Mouse (Mus musculus) lung, postnatal 0 days (tissue): Measurements from ENCODE around the gene Agbl4. TPM values are rescaled to one million over a fixed set of nuclear protein-coding genes. Genes with fewer than 3 reads are reported as not detected.
A peak's percentile ranks its signal among the peaks of the same experiment; 100 is the strongest.

Experiments used
- ATAC-seq: fragments of 200-750 bp; cut with Nextera tagmentation; 2 replicates; pipeline ENCODE4 v1.8.0; 2017; ENCODE audit warnings: moderate library complexity
- DNase-seq: peaks from one replicate; pipeline ENCODE4 v3.0.0-alpha.2; 2016; ENCODE audit warnings: low spot score
- H3K27ac ChIP-seq: fragments of 300-500 bp; sonication (generic); 2 replicates; pipeline ENCODE4 v1.5.1; 2014; ENCODE audit warnings: antibody characterized with exemption, mild to moderate bottlenecking, low read length, mixed read lengths
- H3K27me3 ChIP-seq: fragments of 300-500 bp; sonication (generic); replicated peaks from 2 replicates; pipeline ENCODE4 v1.6.1; 2014; ENCODE audit warnings: low read length, mixed read lengths; ENCODE audit not compliant: insufficient read depth
- H3K36me3 ChIP-seq: fragments of 300-500 bp; sonication (generic); 2 replicates; pipeline ENCODE4 v1.6.1; 2014; ENCODE audit warnings: low read length, mixed read lengths; ENCODE audit not compliant: insufficient read depth
- H3K4me1 ChIP-seq: fragments of 300-500 bp; sonication (generic); 2 replicates; pipeline ENCODE4 v1.6.1; 2014; ENCODE audit warnings: antibody characterized with exemption, low read depth, low read length, mixed read lengths; ENCODE audit not compliant: insufficient read depth
- H3K4me2 ChIP-seq: fragments of 300-500 bp; sonication (generic); replicated peaks from 2 replicates; pipeline ENCODE4 v1.6.1; 2014; ENCODE audit warnings: low read depth, mild to moderate bottlenecking, low read length, moderate library complexity, mixed read lengths
- H3K4me3 ChIP-seq: fragments of 300-500 bp; sonication (generic); 2 replicates; pipeline ENCODE4 v1.5.1; 2014; ENCODE audit warnings: low read depth, low read length
- H3K9ac ChIP-seq: fragments of 300-500 bp; sonication (generic); replicated peaks from 2 replicates; pipeline ENCODE4 v1.6.1; 2014; ENCODE audit warnings: low read depth, mild to moderate bottlenecking
- H3K9me3 ChIP-seq: fragments of 300-500 bp; sonication (generic); 2 replicates; pipeline ENCODE4 v1.6.1; 2016; ENCODE audit warnings: low read length, mixed read lengths
- CTCF ChIP-seq: IDR thresholded peaks from 2 replicates; pipeline ENCODE4 v1.5.1; 2016; ENCODE audit warnings: antibody characterized with exemption, mild to moderate bottlenecking
- EP300 ChIP-seq: IDR thresholded peaks from 2 replicates; pipeline ENCODE4 v1.6.1; 2016; ENCODE audit warnings: antibody characterized with exemption, mild to moderate bottlenecking, control low read depth
- WGBS: fragments of 180-500 bp; shearing (Covaris S2); extraction: QIAGEN DNeasy Blood & Tissue Kit; methylation state at CpG from one replicate; pipeline ENCODE4 v1.1.7; 2014; 5-methylcytosine and 5-hydroxymethylcytosine counted together
- polyA plus RNA-seq: library from polyadenylated mRNA; unstranded; fragments of >200 nt; fragmentation: Nextera tagmentation; extraction: Ambion mirVana; gene quantifications from 2 replicates; pipeline ENCODE4 v1.2.1, GENCODE M21; 2015

The Agbl4 gene
- polyA plus RNA-seq, 1 experiment from 2014 or later, result 0.50 TPM

DNA sequence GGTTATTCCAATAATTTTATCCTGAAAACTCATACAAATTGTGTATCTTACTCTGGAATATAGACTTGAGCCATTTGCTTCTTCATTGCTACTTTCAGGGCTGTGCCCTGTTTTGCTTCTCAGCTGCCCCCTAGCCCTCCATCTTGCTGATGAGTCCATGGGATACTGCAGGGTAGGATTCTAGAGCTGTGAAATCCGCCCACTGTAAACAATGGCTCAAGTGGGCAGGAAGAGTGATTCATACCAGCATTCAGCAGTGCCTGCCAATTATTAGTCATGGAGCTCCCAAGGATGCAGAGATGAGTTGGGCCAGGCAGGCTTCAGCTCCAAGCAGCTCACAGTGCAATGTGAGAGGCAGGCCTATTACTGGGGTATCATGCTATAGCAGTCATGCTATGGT lies 1200.5 kb downstream of the Agbl4 start:
- ATAC-seq (peak; percentile 78), DNase-seq (peak; percentile 39)
- TF ChIP-seq EP300, result no peak
- Histone ChIP-seq H3K27me3 (no peaks in the 10 kb centered on the region), H3K9ac (no peak overlapping the region), H3K36me3 (no peaks in the 10 kb centered on the region), H3K27ac (no peak overlapping the region), H3K4me2 (no peak overlapping the region), H3K4me3 (no peak overlapping the region), H3K9me3 (no peaks in the 10 kb centered on the region), H3K4me1 (no peaks in the 10 kb centered on the region; the same call in 1 of the 2 replicates)
- WGBS, result 24% methylated on average over 1 of the region's 1 CpGs

DNA sequence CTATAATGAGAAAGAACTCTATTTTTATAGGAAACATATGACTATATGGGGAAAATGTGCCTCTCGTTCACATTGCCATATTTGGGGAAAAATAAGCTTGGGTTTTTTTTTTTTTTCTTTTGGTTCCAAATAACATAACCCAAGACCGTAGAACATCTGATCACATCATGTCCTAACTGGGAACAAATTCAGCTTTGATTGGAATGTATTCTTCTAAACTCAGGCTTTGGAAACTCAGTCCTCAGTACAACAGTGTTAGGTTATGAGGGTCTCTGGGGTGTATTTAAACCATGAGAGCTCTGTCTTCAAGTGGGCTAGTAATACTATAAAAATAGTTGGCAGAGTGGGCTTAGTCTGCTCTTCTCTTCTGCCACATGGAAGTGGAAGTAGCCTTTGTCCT lies 1205.7 kb downstream of the Agbl4 start:
- H3K9me3 ChIP-seq, result no peaks in the 10 kb centered on the region
- no peaks in the 10 kb centered on the region for H3K27me3 ChIP-seq
- TF ChIP-seq EP300, result no peak
- TF ChIP-seq CTCF, result no peak
- no peaks in the 10 kb centered on the region for H3K36me3 ChIP-seq
- ATAC-seq, result no peak
- H3K9ac ChIP-seq, result no peak overlapping the region
- no peak overlapping the region for H3K4me3 ChIP-seq
- H3K27ac ChIP-seq, result no peak overlapping the region
- H3K4me1 ChIP-seq, result no peaks in the 10 kb centered on the region
- H3K4me2 ChIP-seq, result no peak overlapping the region
- no peak for DNase-seq
- 76% methylated on average over 2 of the region's 2 CpGs for WGBS

DNA sequence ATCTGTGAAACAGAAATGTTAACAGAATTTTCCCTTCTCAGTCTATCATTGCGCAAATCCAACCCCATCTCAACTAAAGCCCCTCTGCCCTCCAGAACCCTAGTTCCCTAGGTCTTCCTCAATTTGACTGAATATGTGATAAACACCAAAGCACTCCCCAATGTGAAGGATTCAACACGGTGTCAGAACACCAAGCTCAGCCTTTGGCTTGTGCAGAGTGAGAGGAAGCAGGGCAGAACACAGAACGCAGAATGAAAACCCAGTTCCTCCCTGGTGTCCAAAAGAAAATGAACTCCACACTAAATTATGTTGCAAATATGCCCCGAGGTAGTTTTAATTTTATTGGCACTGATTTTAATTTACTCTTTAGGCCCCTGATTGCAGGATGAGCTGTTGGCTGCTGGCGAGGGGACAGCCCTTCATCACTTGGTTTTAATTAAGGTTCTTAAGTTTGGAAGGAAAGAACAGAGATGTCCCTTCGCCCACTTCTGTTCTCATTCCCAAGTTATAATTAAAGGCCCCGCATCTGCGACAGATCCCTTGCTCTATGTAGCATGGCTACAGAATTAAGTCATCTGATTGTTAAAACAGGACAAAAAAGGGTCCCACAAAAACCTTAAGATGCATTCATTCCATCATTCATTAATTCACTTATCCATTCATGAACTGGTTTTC lies 1210.5 kb downstream of the Agbl4 start:
- Histone ChIP-seq H3K4me3 (no peak overlapping the region), H3K36me3 (no peaks in the 10 kb centered on the region), H3K4me1 (no peaks in the 10 kb centered on the region), H3K27ac (no peak overlapping the region), H3K9ac (no peak overlapping the region), H3K9me3 (no peaks in the 10 kb centered on the region), H3K4me2 (no peak overlapping the region), H3K27me3 (no peaks in the 10 kb centered on the region)
- TF ChIP-seq CTCF, result no peak
- TF ChIP-seq EP300, result no peak
- ATAC-seq (no peak), DNase-seq (no peak)
- 86% methylated on average over 8 of the region's 8 CpGs for WGBS

DNA sequence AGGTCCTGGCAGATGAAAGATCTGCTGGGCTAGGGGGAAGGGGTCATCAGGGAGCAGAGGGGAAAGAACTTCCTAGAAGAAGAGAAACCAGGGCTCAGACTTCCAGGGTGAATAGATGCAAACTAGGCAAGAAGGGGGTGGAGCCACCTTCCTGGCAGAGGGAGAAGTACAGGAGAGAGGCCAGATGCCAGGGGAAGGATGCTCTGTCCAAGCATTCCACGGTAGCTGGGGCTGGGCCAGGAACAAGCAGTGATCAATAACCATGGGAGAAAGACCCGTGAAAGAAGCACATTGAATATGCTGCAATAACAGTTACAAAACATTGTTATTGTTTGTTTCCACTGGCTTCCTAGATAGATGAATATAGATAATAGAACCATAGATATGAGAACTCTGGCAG lies 1224.4 kb downstream of the Agbl4 start:
- 15% methylated on average over 2 of the region's 2 CpGs for WGBS

DNA sequence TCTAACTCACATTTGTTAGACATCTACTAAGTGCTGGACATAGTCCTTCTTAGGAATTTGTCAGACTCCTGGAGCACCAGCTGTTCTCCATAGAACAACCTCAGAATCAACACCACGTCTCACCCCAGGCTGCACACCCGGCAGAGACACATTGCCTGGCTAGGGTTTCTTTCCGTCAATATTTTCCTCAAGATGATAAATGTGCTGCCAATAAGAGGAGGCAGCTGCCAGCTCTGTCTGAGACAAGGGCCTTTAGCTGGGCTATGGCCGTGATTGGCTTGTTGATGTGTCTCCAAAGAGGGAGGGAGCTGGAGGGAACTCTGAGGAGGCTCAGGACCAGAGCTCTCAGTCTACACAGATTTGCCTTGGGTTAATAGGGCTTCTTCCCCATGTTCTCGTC lies 1227.5 kb downstream of the Agbl4 start:
- H3K36me3 ChIP-seq, result no peaks in the 10 kb centered on the region
- TF ChIP-seq EP300, result no peak
- TF ChIP-seq CTCF, result no peak
- DNase-seq, result peak; percentile 52
- H3K27me3 ChIP-seq, result no peaks in the 10 kb centered on the region
- no peak overlapping the region for H3K27ac ChIP-seq
- no peaks in the 10 kb centered on the region for H3K9me3 ChIP-seq
- no peaks in the 10 kb centered on the region for H3K4me1 ChIP-seq
- H3K4me3 ChIP-seq, result no peak overlapping the region
- ATAC-seq, result peak; percentile 79
- WGBS, result 35% methylated on average over 5 of the region's 5 CpGs
- H3K4me2 ChIP-seq, result no peak overlapping the region
- H3K9ac ChIP-seq, result no peak overlapping the region

More for the DNA sequence above, 1224.4 kb downstream of the Agbl4 start:
- Histone ChIP-seq H3K9ac (no peak overlapping the region), H3K9me3 (no peaks in the 10 kb centered on the region), H3K27me3 (no peaks in the 10 kb centered on the region), H3K4me3 (no peak overlapping the region), H3K27ac (no peak overlapping the region), H3K4me1 (no peaks in the 10 kb centered on the region), H3K36me3 (no peaks in the 10 kb centered on the region), H3K4me2 (no peak overlapping the region)
- TF ChIP-seq EP300 (no peak), CTCF (no peak)
- DNase-seq (no peak), ATAC-seq (no peak)

DNA sequence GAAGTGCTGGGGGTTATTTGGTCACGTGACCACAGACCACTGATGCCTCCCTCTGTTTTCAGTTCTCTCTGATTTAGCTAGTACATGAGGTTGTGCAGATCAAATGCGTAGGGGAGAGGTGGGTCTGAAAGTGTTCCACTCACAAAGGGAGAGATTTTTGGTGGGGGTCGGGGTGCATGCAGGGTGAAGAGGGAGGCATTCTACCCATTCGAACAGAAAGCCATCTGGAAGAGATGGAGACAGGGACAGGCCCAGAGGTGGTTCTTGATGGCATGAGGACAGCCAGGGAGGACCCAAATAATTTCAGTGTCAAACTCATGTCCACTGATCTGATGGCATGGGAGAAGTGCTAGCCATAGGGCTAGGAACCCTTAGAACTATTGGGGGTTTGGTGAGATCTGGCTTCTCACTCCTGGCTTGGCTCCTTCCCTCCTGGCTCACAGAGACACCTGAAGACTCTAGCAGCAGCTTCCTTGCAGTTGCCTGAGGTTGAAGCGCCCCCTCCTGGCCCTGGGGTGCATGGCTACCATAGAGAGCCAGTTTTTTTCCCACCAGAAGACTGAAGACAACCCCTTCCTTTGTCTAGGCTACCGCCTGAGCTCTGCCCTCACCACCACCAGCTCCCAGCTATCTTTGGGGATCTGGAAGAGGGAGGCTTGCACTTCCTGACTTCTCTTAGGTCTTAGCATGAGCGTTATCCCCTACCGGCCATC lies 1228.8 kb downstream of the Agbl4 start:
- no peak overlapping the region for H3K4me2 ChIP-seq
- H3K9me3 ChIP-seq, result no peaks in the 10 kb centered on the region
- DNase-seq (peak; percentile 55), ATAC-seq (0 out of 2 replicates have a peak, but pooled peaks have one; percentile 31)
- H3K4me3 ChIP-seq, result no peak overlapping the region
- no peak overlapping the region for H3K27ac ChIP-seq
- H3K36me3 ChIP-seq, result no peaks in the 10 kb centered on the region
- TF ChIP-seq CTCF (peak; percentile 90), EP300 (no peak)
- no peaks in the 10 kb centered on the region for H3K27me3 ChIP-seq
- H3K4me1 ChIP-seq, result no peaks in the 10 kb centered on the region
- H3K9ac ChIP-seq, result no peak overlapping the region
- 37% methylated on average over 8 of the region's 8 CpGs for WGBS
